Mouse (Mus musculus): ENCODE measurements around the gene Zc3h7a. TPM values are rescaled to one million over a fixed set of nuclear protein-coding genes. Genes with fewer than 3 reads are reported as not detected.
A peak's percentile ranks its signal among the peaks of the same experiment; 100 is the strongest.
"Not testable (repeated sequence)": the region's sequence is repeated elsewhere in the genome, so short reads cannot be mapped to it uniquely, and the experiment has no call there.

Zc3h7a gene
- polyA plus RNA-seq, 1 experiment from 2014 or later = 78.5 TPM

- Histone ChIP-seq H3K27me3 (replicated peaks) (no peaks in the 10 kb centered on the region), H3K4me2 (replicated peaks) (peak overlapping the region; percentile 76), H3K9me3 (no peaks in the 10 kb centered on the region), H3K4me3 (replicated peaks) (peak overlapping the region; percentile 95), H3K36me3 (no peaks in the 10 kb centered on the region), H3K27ac (peak overlapping the region; percentile 92; the same call in 1 of the 2 replicates), H3K4me1 (replicated peaks) (peaks cover 18% of the 10 kb centered on the region; the same call in 1 of the 2 replicates), H3K9ac (peak overlapping the region; percentile 86)
- no peak for ATAC-seq
- 4% methylated on average over 4 of the region's 4 CpGs for WGBS
Observed at GRCm38 (mm10) chr16:11176884-11177244, 671 bp upstream of the Zc3h7a start.

- peak overlapping the region; percentile 86 for H3K9ac ChIP-seq
- peak; percentile 76 for ATAC-seq
- no peaks in the 10 kb centered on the region for H3K36me3 ChIP-seq
- peak overlapping the region; percentile 92 for H3K27ac ChIP-seq
- under 1% methylated on average over 72 of the region's 72 CpGs for WGBS
- peak overlapping the region; percentile 95 for H3K4me3 ChIP-seq (replicated peaks)
- H3K4me2 ChIP-seq (replicated peaks) = peak overlapping the region; percentile 76
- peaks cover 18% of the 10 kb centered on the region; the same call in 1 of the 2 replicates for H3K4me1 ChIP-seq (replicated peaks)
- H3K9me3 ChIP-seq = no peaks in the 10 kb centered on the region
- no peaks in the 10 kb centered on the region for H3K27me3 ChIP-seq (replicated peaks)
Observed at GRCm38 (mm10) chr16:11175489-11176207, 545 bp downstream of the Zc3h7a start.

- no peak for ATAC-seq
- peaks cover 18% of the 10 kb centered on the region; the same call in 1 of the 2 replicates for H3K4me1 ChIP-seq (replicated peaks)
- 7% methylated on average over 9 of the region's 9 CpGs for WGBS
Observed at GRCm38 (mm10) chr16:11175100-11175488, 1.1 kb downstream of the Zc3h7a start.

GRCm38 (mm10) chr16:11174671-11175081 lies 1.5 kb downstream of the Zc3h7a start:
- Histone ChIP-seq H3K27me3 (replicated peaks) (no peaks in the 10 kb centered on the region), H3K4me3 (replicated peaks) (peak overlapping the region; percentile 95), H3K9ac (peak overlapping the region; percentile 86; the same call in 1 of the 2 replicates), H3K36me3 (no peaks in the 10 kb centered on the region), H3K9me3 (no peaks in the 10 kb centered on the region), H3K4me1 (replicated peaks) (peaks cover 18% of the 10 kb centered on the region; the same call in 1 of the 2 replicates), H3K27ac (no peak overlapping the region), H3K4me2 (replicated peaks) (peak overlapping the region; percentile 76)
- 10% methylated on average over 10 of the region's 10 CpGs for WGBS
- ATAC-seq = no peak

More at GRCm38 (mm10) chr16:11175100-11175488, 1.1 kb downstream of the Zc3h7a start:
- Histone ChIP-seq H3K4me3 (replicated peaks) (peak overlapping the region; percentile 95), H3K27ac (peak overlapping the region; percentile 92), H3K36me3 (no peaks in the 10 kb centered on the region), H3K9ac (peak overlapping the region; percentile 86), H3K9me3 (no peaks in the 10 kb centered on the region), H3K27me3 (replicated peaks) (no peaks in the 10 kb centered on the region), H3K4me2 (replicated peaks) (peak overlapping the region; percentile 76)

GRCm38 (mm10) chr16:11171679-11172078 lies 4.5 kb downstream of the Zc3h7a start:
- H3K4me2 ChIP-seq (replicated peaks) = no peak overlapping the region
- no peak overlapping the region for H3K27ac ChIP-seq
- no peaks in the 10 kb centered on the region for H3K36me3 ChIP-seq
- ATAC-seq = no peak
- H3K4me3 ChIP-seq (replicated peaks) = no peak overlapping the region
- no peaks in the 10 kb centered on the region for H3K27me3 ChIP-seq (replicated peaks)
- H3K9ac ChIP-seq = no peak overlapping the region
- peaks cover 14% of the 10 kb centered on the region; the same call in 1 of the 2 replicates for H3K4me1 ChIP-seq (replicated peaks)
- 83% methylated on average over 6 of the region's 6 CpGs for WGBS
- H3K9me3 ChIP-seq = no peaks in the 10 kb centered on the region

GRCm38 (mm10) chr16:11166431-11166830 lies 9.8 kb downstream of the Zc3h7a start:
- WGBS = 76% methylated on average over 2 of the region's 2 CpGs
- Histone ChIP-seq H3K9ac (no peak overlapping the region), H3K27ac (no peak overlapping the region), H3K36me3 (peaks cover 5% of the 10 kb centered on the region; the same call in 1 of the 2 replicates), H3K4me2 (replicated peaks) (no peak overlapping the region), H3K9me3 (no peaks in the 10 kb centered on the region), H3K4me3 (replicated peaks) (no peak overlapping the region), H3K4me1 (replicated peaks) (no peaks in the 10 kb centered on the region), H3K27me3 (replicated peaks) (no peaks in the 10 kb centered on the region)
- no peak for ATAC-seq

- Histone ChIP-seq H3K9me3 (no peaks in the 10 kb centered on the region), H3K4me2 (replicated peaks) (no peak overlapping the region), H3K27ac (no peak overlapping the region), H3K4me3 (replicated peaks) (no peak overlapping the region), H3K4me1 (replicated peaks) (no peaks in the 10 kb centered on the region), H3K36me3 (peaks cover 5% of the 10 kb centered on the region), H3K27me3 (replicated peaks) (no peaks in the 10 kb centered on the region), H3K9ac (no peak overlapping the region)
- WGBS = 81% methylated on average over 3 of the region's 3 CpGs
- no peak for ATAC-seq
Observed at GRCm38 (mm10) chr16:11164695-11165255, 11.4 kb downstream of the Zc3h7a start.

GRCm38 (mm10) chr16:11157721-11158120 lies 18.5 kb downstream of the Zc3h7a start:
- H3K27me3 ChIP-seq (replicated peaks); H3K4me3 ChIP-seq (replicated peaks); H3K27ac ChIP-seq; H3K4me2 ChIP-seq (replicated peaks); H3K4me1 ChIP-seq (replicated peaks); ATAC-seq; H3K9ac ChIP-seq; H3K9me3 ChIP-seq: not testable (repeated sequence)
- peaks cover 34% of the 10 kb centered on the region for H3K36me3 ChIP-seq
- WGBS = 69% methylated on average over 3 of the region's 3 CpGs

- Histone ChIP-seq H3K27ac (no peak overlapping the region), H3K4me3 (replicated peaks) (no peak overlapping the region), H3K27me3 (replicated peaks) (no peaks in the 10 kb centered on the region), H3K9me3 (no peaks in the 10 kb centered on the region), H3K36me3 (peaks cover 33% of the 10 kb centered on the region), H3K4me1 (replicated peaks) (no peaks in the 10 kb centered on the region), H3K4me2 (replicated peaks) (no peak overlapping the region), H3K9ac (no peak overlapping the region)
- no peak for ATAC-seq
Observed at GRCm38 (mm10) chr16:11154500-11154899, 21.7 kb downstream of the Zc3h7a start.

GRCm38 (mm10) chr16:11143706-11144483 lies 32.3 kb downstream of the Zc3h7a start:
- not testable (repeated sequence) for H3K9me3 ChIP-seq; H3K27me3 ChIP-seq (replicated peaks); H3K27ac ChIP-seq; H3K4me3 ChIP-seq (replicated peaks); ATAC-seq; H3K4me1 ChIP-seq (replicated peaks); H3K9ac ChIP-seq; H3K4me2 ChIP-seq (replicated peaks)
- 16% methylated on average over 56 of the region's 56 CpGs for WGBS
- peaks cover 33% of the 10 kb centered on the region for H3K36me3 ChIP-seq

GRCm38 (mm10) chr16:11134348-11135344 lies 41.5 kb downstream of the Zc3h7a start, which contains the start of gene Txndc11:
Txndc11 (minus strand) TSS chr16:11134650.
- H3K4me3 ChIP-seq (replicated peaks) = peak within 1 kb of the TSS; percentile 97
- peaks cover 18% of the 10 kb centered on the region; the same call in 1 of the 2 replicates for H3K36me3 ChIP-seq
- ATAC-seq = peak; percentile 99
- H3K9ac ChIP-seq = peak within 1 kb of the TSS; percentile 98
- no peaks in the 10 kb centered on the region for H3K9me3 ChIP-seq
- H3K27me3 ChIP-seq (replicated peaks) = no peaks in the 10 kb centered on the region
- WGBS = under 1% methylated on average over 68 of the region's 80 CpGs
- H3K4me2 ChIP-seq (replicated peaks) = peak within 1 kb of the TSS; percentile 72
- peaks cover 11% of the 10 kb centered on the region for H3K4me1 ChIP-seq (replicated peaks)
- peak within 1 kb of the TSS; percentile 90 for H3K27ac ChIP-seq

Data from intestine, embryonic 15.5 days (tissue).